8 mouse cellular contexts compared by ENCODE assay signal in the genomic region with DNA sequence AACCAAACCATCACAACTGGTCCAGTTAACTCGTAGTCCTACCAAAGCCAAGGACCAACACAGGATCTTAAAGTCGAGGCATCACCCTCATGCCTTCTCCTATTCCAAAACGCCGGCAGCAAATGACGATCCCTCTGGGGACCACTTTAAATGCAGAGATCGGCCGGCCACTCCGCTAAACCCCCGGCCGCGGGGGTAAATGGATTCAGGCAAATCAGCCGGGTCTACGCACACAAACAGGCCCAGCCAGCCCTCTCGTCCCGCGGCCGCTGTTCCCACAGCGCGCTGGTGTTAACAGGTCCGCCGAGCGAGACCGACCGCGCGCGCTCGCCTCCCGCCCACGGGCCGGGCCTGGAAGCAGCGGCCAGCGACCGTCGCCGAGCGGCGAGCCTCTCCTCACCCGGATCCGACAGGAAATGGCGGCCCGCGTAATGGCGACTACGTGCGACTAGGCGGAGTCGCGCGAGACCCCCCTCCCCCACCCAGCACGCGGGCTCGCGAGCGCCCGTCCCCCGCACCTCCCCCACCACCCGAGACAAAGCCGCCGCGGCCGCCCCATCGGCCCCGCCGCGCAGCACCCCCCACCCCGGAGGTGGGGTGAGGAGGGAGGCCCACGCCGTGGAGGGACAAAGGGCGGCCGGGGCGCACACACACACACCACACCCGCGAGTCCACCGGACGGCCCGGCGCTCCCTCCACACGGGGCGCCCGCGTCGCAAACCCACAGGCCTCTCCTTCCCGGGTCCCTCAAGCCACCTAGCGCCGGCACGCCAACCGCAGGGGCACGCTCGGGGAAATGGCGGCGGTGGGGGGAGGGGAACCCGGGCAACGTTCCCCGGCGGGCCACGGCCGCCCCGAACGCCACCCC. TPM values are rescaled to one million over a fixed set of nuclear protein-coding genes. Genes with fewer than 3 reads are reported as not detected.
DNase-seq lines count a peak whose midpoint lies in the region; ATAC-seq and TF ChIP-seq lines count a peak whose summit lies in the region.

No protein-coding gene starts in this region.

- peak; percentile 58 for ATAC-seq in cerebellum, adult (ENCODE audit: insufficient number of reproducible peaks, low FRiP score, low TSS enrichment)
- peak; percentile 52 for ATAC-seq in intestine, postnatal 0 days
- ATAC-seq in midbrain, embryonic 11.5 days (ENCODE audit: low FRiP score): peak; percentile 67

- H3K36me3 ChIP-seq in intestine, postnatal 0 days (ENCODE audit: control insufficient read depth, insufficient read depth): peaks cover 14% of the 10 kb centered on the region
- peaks cover 41% of the 10 kb centered on the region for H3K36me3 ChIP-seq in limb, embryonic 10.5 days
- peaks cover 8% of the 10 kb centered on the region for H3K36me3 ChIP-seq in midbrain, embryonic 11.5 days (ENCODE audit: control insufficient read depth, insufficient read depth, low read length)

- peak overlapping the region; percentile 99 for H3K27ac ChIP-seq in intestine, postnatal 0 days (ENCODE audit: low read depth, low read length)
- H3K27ac ChIP-seq in limb, embryonic 10.5 days: peak overlapping the region; percentile 100
- H3K27ac ChIP-seq in midbrain, embryonic 11.5 days (ENCODE audit: low read depth, low read length): peak overlapping the region; percentile 98

- H3K4me3 ChIP-seq in intestine, postnatal 0 days (ENCODE audit: low read depth, low read length): peak overlapping the region; percentile 98
- H3K4me3 ChIP-seq in limb, embryonic 10.5 days: peak overlapping the region; percentile 97
- H3K4me3 ChIP-seq in midbrain, embryonic 11.5 days (ENCODE audit: low read depth, low read length): peak overlapping the region; percentile 100

- peak overlapping the region; percentile 99 for H3K9ac ChIP-seq in intestine, postnatal 0 days (ENCODE audit: low read depth, low read length)
- H3K9ac ChIP-seq in midbrain, embryonic 11.5 days (ENCODE audit: low read length): peak overlapping the region; percentile 100

- DNase-seq in cerebellum, adult 11-12 months: no peak
- peak; percentile 91 for DNase-seq in embryo, embryonic 11 days
- peak; percentile 25 to 67 for DNase-seq in gastrocnemius, postnatal 36 days
- DNase-seq in limb, embryonic 10.5 days (ENCODE audit: low spot score): peak; percentile 89
- DNase-seq in midbrain, embryonic 11.5 days (ENCODE audit: low spot score, missing footprints): peak; percentile 96
- DNase-seq in right cerebral cortex, postnatal 36 days (ENCODE audit: low spot score in 2 of 2): peak; percentile 48 to 62

- intact Hi-C loops in gastrocnemius, postnatal 36 days (cut with DNase I): loop anchor here (5.0 kb wide), 1 partner anchor 116 kb away; no protein-coding TSS in a partner anchor

- no peaks in the 10 kb centered on the region for H3K4me1 ChIP-seq in intestine, postnatal 0 days (replicated peaks; ENCODE audit: control insufficient read depth, insufficient read depth, low read length)
- 0 out of 2 replicates have a peak, but pooled peaks cover 8% of the 10 kb centered on the region for H3K4me1 ChIP-seq in limb, embryonic 10.5 days
- H3K4me1 ChIP-seq in midbrain, embryonic 11.5 days (ENCODE audit: control insufficient read depth, insufficient read depth, low read length): peaks cover 2% of the 10 kb centered on the region; the same call in 1 of the 2 replicates

- peak overlapping the region; percentile 75 for H3K4me2 ChIP-seq in intestine, postnatal 0 days (replicated peaks; ENCODE audit: low read depth)
- H3K4me2 ChIP-seq in midbrain, embryonic 11.5 days: peak overlapping the region; percentile 69

- TF ChIP-seq CTCF in intestine, postnatal 0 days (IDR thresholded peaks at IDR 0.05; ENCODE audit: low read depth): peak; percentile 51

- no peaks in the 10 kb centered on the region for H3K27me3 ChIP-seq in intestine, postnatal 0 days (replicated peaks; ENCODE audit: control insufficient read depth, insufficient read depth, low read length)
- no peaks in the 10 kb centered on the region for H3K27me3 ChIP-seq in limb, embryonic 10.5 days (ENCODE audit: low read depth, poor library complexity, severe bottlenecking)
- H3K27me3 ChIP-seq in midbrain, embryonic 11.5 days (ENCODE audit: control insufficient read depth, insufficient read depth, low read length): no peaks in the 10 kb centered on the region

- no peaks in the 10 kb centered on the region for H3K9me3 ChIP-seq in intestine, postnatal 0 days (ENCODE audit: control insufficient read depth)
- no peaks in the 10 kb centered on the region for H3K9me3 ChIP-seq in limb, embryonic 10.5 days (replicated peaks)
- H3K9me3 ChIP-seq in midbrain, embryonic 11.5 days (ENCODE audit: control insufficient read depth, low read length): no peaks in the 10 kb centered on the region

- under 1% methylated on average over 67 of the region's 100 CpGs for WGBS in intestine, postnatal 0 days
- WGBS in limb, embryonic 10.5 days: under 1% methylated on average over 84 of the region's 100 CpGs
- WGBS in midbrain, embryonic 11.5 days: under 1% methylated on average over 76 of the region's 100 CpGs

RNA-seq across cellular contexts. Expression of gene Rmi1, which starts 0.7 kb away (rescaled TPM):
- 1 to 10 TPM; 4.8 to 5.0 TPM for total RNA-seq in gastrocnemius, postnatal 36 days (2021)
- 13.2 and 14.0 TPM in 2 replicates for polyA plus RNA-seq in intestine, postnatal 0 days (2015; fragmentation: Nextera tagmentation; extraction: Ambion mirVana)
- 27.6 and 30.9 TPM in 2 replicates for polyA plus RNA-seq in limb, embryonic 10.5 days (2016; fragmentation: Nextera tagmentation; extraction: Ambion mirVana)
- polyA plus RNA-seq in midbrain, embryonic 11.5 days (2014; fragmentation: Nextera tagmentation; extraction: Ambion mirVana): 34.1 and 36.6 TPM in 2 replicates

RNA-seq across cellular contexts. Expression of gene Hnrnpk, which starts 1.8 kb away (rescaled TPM):
- total RNA-seq in gastrocnemius, postnatal 36 days (2021): 100 to 1,000 TPM; 216 to 254 TPM
- 424 and 449 TPM in 2 replicates for polyA plus RNA-seq in intestine, postnatal 0 days (2015; fragmentation: Nextera tagmentation; extraction: Ambion mirVana)
- polyA plus RNA-seq in limb, embryonic 10.5 days (2016; fragmentation: Nextera tagmentation; extraction: Ambion mirVana): 1,833 and 2,064 TPM in 2 replicates
- 2,649 and 2,712 TPM in 2 replicates for polyA plus RNA-seq in midbrain, embryonic 11.5 days (2014; fragmentation: Nextera tagmentation; extraction: Ambion mirVana)

RNA-seq across cellular contexts. Expression of gene 2210016F16Rik, which starts 16.3 kb away (rescaled TPM):
- 1 to 10 TPM; 6.8 to 6.9 TPM for total RNA-seq in gastrocnemius, postnatal 36 days (2021)
- 83.0 and 86.1 TPM in 2 replicates for polyA plus RNA-seq in intestine, postnatal 0 days (2015; fragmentation: Nextera tagmentation; extraction: Ambion mirVana)
- 23.5 and 24.5 TPM in 2 replicates for polyA plus RNA-seq in limb, embryonic 10.5 days (2016; fragmentation: Nextera tagmentation; extraction: Ambion mirVana)
- 31.1 and 34.9 TPM in 2 replicates for polyA plus RNA-seq in midbrain, embryonic 11.5 days (2014; fragmentation: Nextera tagmentation; extraction: Ambion mirVana)

RNA-seq across cellular contexts. Expression of gene Kif27, which starts 42.4 kb away (rescaled TPM):
- not detected for total RNA-seq in gastrocnemius, postnatal 36 days (2021)
- 0.55 and 0.71 TPM in 2 replicates for polyA plus RNA-seq in intestine, postnatal 0 days (2015; fragmentation: Nextera tagmentation; extraction: Ambion mirVana)
- polyA plus RNA-seq in limb, embryonic 10.5 days (2016; fragmentation: Nextera tagmentation; extraction: Ambion mirVana): 0.58 and 0.78 TPM in 2 replicates
- 1.1 and 1.3 TPM in 2 replicates for polyA plus RNA-seq in midbrain, embryonic 11.5 days (2014; fragmentation: Nextera tagmentation; extraction: Ambion mirVana)
